Mouse (Mus musculus): ENCODE data around the gene Myh2. TPM values are rescaled to one million over a fixed set of nuclear protein-coding genes. Genes with fewer than 3 reads are reported as not detected.

The Myh2 gene
- total RNA-seq (2014; fragmentation: Nextera tagmentation): not detected in 2 replicates
- total RNA-seq (2017): 0.05 TPM in 1 of 2 replicates, not detected in the other
- not detected in 2 replicates for polyA plus RNA-seq (2012)

GRCm38 (mm10) chr11:67170727-67171126 lies at the start of gene Myh2:
Gene Myh2, plus strand, starts transcription at chr11:67171027.
- Histone ChIP-seq H3K27me3 (ENCODE audit: insufficient read depth, low read length) (no peaks in the 10 kb centered on the region), H3K36me3 (replicated peaks) (no peaks in the 10 kb centered on the region), H3K9me3 (replicated peaks) (peaks cover 24% of the 10 kb centered on the region), H3K4me1 (ENCODE audit: insufficient read depth, low read depth, low read length) (no peaks in the 10 kb centered on the region), H3K4me3 (ENCODE audit: low read depth, low read length) (no peak within 1 kb of the TSS)
- TF ChIP-seq CTCF (IDR thresholded peaks at IDR 0.05; ENCODE audit: low read depth, low read length) (no peak), GATA2 (IDR thresholded peaks at IDR 0.05; ENCODE audit: borderline replicate concordance, low read depth, low read length) (no peak), GATA1 (IDR thresholded peaks at IDR 0.05; ENCODE audit: borderline replicate concordance, low read length) (no peak), POLR2AphosphoS5 (IDR thresholded peaks at IDR 0.05; ENCODE audit: insufficient replicate concordance, low read depth, low read length) (no peak), TAL1 (conservative IDR thresholded peaks at IDR 0.05; ENCODE audit: low read depth, low read length) (no peak)
- DNase-seq (ENCODE audit: low spot score) (no peak), ATAC-seq (ENCODE audit: extremely low read depth, insufficient number of reproducible peaks, low FRiP score, poor library complexity, severe bottlenecking) (no peak)

DNA sequence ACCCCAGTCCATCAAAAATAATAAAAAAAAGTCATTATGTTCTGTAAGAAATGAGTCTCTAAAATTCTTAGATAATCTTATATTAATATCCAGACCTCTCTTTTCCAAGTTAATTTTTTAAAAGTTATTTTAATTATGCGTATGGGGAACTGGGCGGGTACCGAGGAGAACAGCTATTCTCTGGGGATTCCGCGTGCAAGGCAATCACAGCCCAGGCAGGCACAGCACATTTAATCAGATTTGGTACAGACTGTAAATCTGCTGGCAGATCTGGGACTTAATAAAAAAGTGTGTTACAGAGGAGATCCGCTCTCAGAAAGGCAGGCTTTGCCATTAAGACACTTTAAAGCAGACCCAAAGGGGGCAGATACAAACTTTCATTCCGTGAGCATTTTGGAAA lies 45.9 kb upstream of the Myh2 start:
- H3K27me3 ChIP-seq (ENCODE audit: insufficient read depth, low read length): no peaks in the 10 kb centered on the region
- H3K36me3 ChIP-seq (replicated peaks): no peaks in the 10 kb centered on the region
- no peaks in the 10 kb centered on the region for H3K4me1 ChIP-seq (ENCODE audit: insufficient read depth, low read depth, low read length)
- DNase-seq (ENCODE audit: low spot score) (no peak), ATAC-seq (ENCODE audit: extremely low read depth, insufficient number of reproducible peaks, low FRiP score, poor library complexity, severe bottlenecking) (no peak)
- TF ChIP-seq POLR2AphosphoS5 (IDR thresholded peaks at IDR 0.05; ENCODE audit: insufficient replicate concordance, low read depth, low read length) (no peak), GATA1 (IDR thresholded peaks at IDR 0.05; ENCODE audit: borderline replicate concordance, low read length) (no peak), GATA2 (IDR thresholded peaks at IDR 0.05; ENCODE audit: borderline replicate concordance, low read depth, low read length) (no peak), TAL1 (conservative IDR thresholded peaks at IDR 0.05; ENCODE audit: low read depth, low read length) (no peak), CTCF (IDR thresholded peaks at IDR 0.05; ENCODE audit: low read depth, low read length) (no peak)
- peaks cover 2% of the 10 kb centered on the region; the same call in 1 of the 2 replicates for H3K9me3 ChIP-seq (replicated peaks)
- no peak overlapping the region for H3K4me3 ChIP-seq (ENCODE audit: low read depth, low read length)

DNA sequence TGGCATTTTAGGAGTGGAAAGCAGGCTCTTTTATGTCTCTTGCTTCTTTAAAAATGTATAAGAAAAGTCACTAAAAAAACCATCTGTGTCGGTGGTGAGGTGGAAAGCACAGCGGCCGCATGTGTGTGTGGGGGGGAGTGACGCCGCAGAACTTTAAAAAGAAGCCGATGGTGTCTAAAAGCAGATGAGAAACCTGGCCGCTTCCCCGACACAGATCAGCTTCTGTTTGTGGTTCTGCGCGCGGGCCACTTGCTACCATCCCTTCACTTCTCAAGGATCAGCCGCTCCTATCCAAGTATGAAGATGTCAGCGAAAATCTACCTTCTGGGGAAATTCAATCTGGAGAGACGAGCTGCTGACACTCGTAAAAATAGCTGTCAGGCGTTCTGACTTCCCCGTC lies 45.5 kb upstream of the Myh2 start:
- ATAC-seq (ENCODE audit: extremely low read depth, insufficient number of reproducible peaks, low FRiP score, poor library complexity, severe bottlenecking): no peak
- no peak for DNase-seq (ENCODE audit: low spot score)
- Histone ChIP-seq H3K4me3 (ENCODE audit: low read depth, low read length) (no peak overlapping the region), H3K27me3 (ENCODE audit: insufficient read depth, low read length) (no peaks in the 10 kb centered on the region), H3K9me3 (replicated peaks) (peaks cover 2% of the 10 kb centered on the region; the same call in 1 of the 2 replicates), H3K36me3 (replicated peaks) (no peaks in the 10 kb centered on the region), H3K4me1 (ENCODE audit: insufficient read depth, low read depth, low read length) (no peaks in the 10 kb centered on the region)
- TF ChIP-seq POLR2AphosphoS5 (IDR thresholded peaks at IDR 0.05; ENCODE audit: insufficient replicate concordance, low read depth, low read length) (no peak), GATA2 (IDR thresholded peaks at IDR 0.05; ENCODE audit: borderline replicate concordance, low read depth, low read length) (no peak), CTCF (IDR thresholded peaks at IDR 0.05; ENCODE audit: low read depth, low read length) (no peak), TAL1 (conservative IDR thresholded peaks at IDR 0.05; ENCODE audit: low read depth, low read length) (no peak), GATA1 (IDR thresholded peaks at IDR 0.05; ENCODE audit: borderline replicate concordance, low read length) (no peak)

GRCm38 (mm10) chr11:67133526-67133925 lies 37.3 kb upstream of the Myh2 start:
- Histone ChIP-seq H3K4me3 (ENCODE audit: low read depth, low read length) (no peak overlapping the region), H3K27me3 (ENCODE audit: insufficient read depth, low read length) (no peaks in the 10 kb centered on the region), H3K36me3 (replicated peaks) (no peaks in the 10 kb centered on the region), H3K9me3 (replicated peaks) (0 out of 2 replicates have a peak, but pooled peaks cover 7% of the 10 kb centered on the region), H3K4me1 (ENCODE audit: insufficient read depth, low read depth, low read length) (no peaks in the 10 kb centered on the region)
- TF ChIP-seq TAL1 (conservative IDR thresholded peaks at IDR 0.05; ENCODE audit: low read depth, low read length) (no peak), GATA1 (IDR thresholded peaks at IDR 0.05; ENCODE audit: borderline replicate concordance, low read length) (no peak), CTCF (IDR thresholded peaks at IDR 0.05; ENCODE audit: low read depth, low read length) (no peak), GATA2 (IDR thresholded peaks at IDR 0.05; ENCODE audit: borderline replicate concordance, low read depth, low read length) (no peak), POLR2AphosphoS5 (IDR thresholded peaks at IDR 0.05; ENCODE audit: insufficient replicate concordance, low read depth, low read length) (no peak)
- ATAC-seq (ENCODE audit: extremely low read depth, insufficient number of reproducible peaks, low FRiP score, poor library complexity, severe bottlenecking) (no peak), DNase-seq (ENCODE audit: low spot score) (no peak)

DNA sequence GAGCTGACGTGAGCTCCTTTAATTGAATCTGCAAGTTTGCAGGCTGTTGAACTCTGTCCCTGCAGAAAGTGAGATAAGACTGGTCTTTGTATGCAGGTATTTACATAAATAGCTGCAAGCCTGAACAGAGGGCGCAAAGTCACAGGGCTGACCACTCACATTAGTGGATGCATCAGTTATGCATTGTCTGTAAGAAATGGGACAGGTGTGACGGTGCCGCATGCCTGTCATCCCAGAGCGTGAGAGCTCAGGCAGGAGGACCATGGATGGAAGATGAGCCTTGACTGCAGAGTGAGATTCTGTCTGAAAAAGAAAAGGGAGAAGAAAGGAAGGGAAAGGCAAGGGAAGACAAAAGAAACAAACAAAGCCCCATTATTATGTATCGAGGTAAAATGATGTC lies 36.2 kb upstream of the Myh2 start:
- TF ChIP-seq GATA2 (IDR thresholded peaks at IDR 0.05; ENCODE audit: borderline replicate concordance, low read depth, low read length): no peak
- no peak for TF ChIP-seq GATA1 (IDR thresholded peaks at IDR 0.05; ENCODE audit: borderline replicate concordance, low read length)
- TF ChIP-seq CTCF (IDR thresholded peaks at IDR 0.05; ENCODE audit: low read depth, low read length): no peak
- TF ChIP-seq POLR2AphosphoS5 (IDR thresholded peaks at IDR 0.05; ENCODE audit: insufficient replicate concordance, low read depth, low read length): no peak
- no peak for TF ChIP-seq TAL1 (conservative IDR thresholded peaks at IDR 0.05; ENCODE audit: low read depth, low read length)
- H3K4me3 ChIP-seq (ENCODE audit: low read depth, low read length): no peak overlapping the region
- H3K9me3 ChIP-seq (replicated peaks): peaks cover 7% of the 10 kb centered on the region; the same call in 1 of the 2 replicates
- H3K36me3 ChIP-seq (replicated peaks): no peaks in the 10 kb centered on the region
- no peaks in the 10 kb centered on the region for H3K4me1 ChIP-seq (ENCODE audit: insufficient read depth, low read depth, low read length)
- no peaks in the 10 kb centered on the region for H3K27me3 ChIP-seq (ENCODE audit: insufficient read depth, low read length)
- no peak for ATAC-seq (ENCODE audit: extremely low read depth, insufficient number of reproducible peaks, low FRiP score, poor library complexity, severe bottlenecking)
- no peak for DNase-seq (ENCODE audit: low spot score)

DNA sequence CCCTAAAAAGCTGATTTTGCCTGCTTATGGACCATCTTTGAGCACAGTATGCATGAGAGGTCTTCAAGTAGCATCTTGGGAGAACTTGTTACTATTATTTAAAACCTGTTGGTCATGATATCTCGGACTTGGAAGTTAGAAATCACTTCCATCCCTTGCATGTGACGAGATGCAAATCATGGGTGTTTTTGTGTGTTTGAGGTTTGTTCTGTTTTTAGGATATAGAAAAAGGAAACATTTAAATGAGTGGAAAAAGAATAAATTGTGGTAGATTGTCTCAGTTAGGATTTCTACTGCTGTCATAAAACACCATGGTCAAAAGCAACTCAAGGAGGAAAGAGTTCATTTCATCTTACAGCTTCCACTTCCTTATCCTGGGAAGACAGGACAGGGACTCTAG lies 35.3 kb upstream of the Myh2 start:
- no peaks in the 10 kb centered on the region for H3K27me3 ChIP-seq (ENCODE audit: insufficient read depth, low read length)
- DNase-seq (ENCODE audit: low spot score) (no peak), ATAC-seq (ENCODE audit: extremely low read depth, insufficient number of reproducible peaks, low FRiP score, poor library complexity, severe bottlenecking) (no peak)
- H3K36me3 ChIP-seq (replicated peaks): no peaks in the 10 kb centered on the region
- no peak overlapping the region for H3K4me3 ChIP-seq (ENCODE audit: low read depth, low read length)
- no peaks in the 10 kb centered on the region for H3K4me1 ChIP-seq (ENCODE audit: insufficient read depth, low read depth, low read length)
- TF ChIP-seq CTCF (IDR thresholded peaks at IDR 0.05; ENCODE audit: low read depth, low read length) (no peak), TAL1 (conservative IDR thresholded peaks at IDR 0.05; ENCODE audit: low read depth, low read length) (no peak), GATA2 (IDR thresholded peaks at IDR 0.05; ENCODE audit: borderline replicate concordance, low read depth, low read length) (no peak), GATA1 (IDR thresholded peaks at IDR 0.05; ENCODE audit: borderline replicate concordance, low read length) (no peak), POLR2AphosphoS5 (IDR thresholded peaks at IDR 0.05; ENCODE audit: insufficient replicate concordance, low read depth, low read length) (no peak)
- peaks cover 7% of the 10 kb centered on the region; the same call in 1 of the 2 replicates for H3K9me3 ChIP-seq (replicated peaks)
